Mouse (Mus musculus): Measurements from ENCODE around the gene Pkmyt1.

- no peak for TF ChIP-seq CTCF (IDR thresholded peaks at IDR 0.05; ENCODE audit: low read depth, low read length)
- TF ChIP-seq POLR2A (IDR thresholded peaks at IDR 0.05; ENCODE audit: borderline replicate concordance, low read depth, low read length): no peak
Observed at GRCm38 (mm10) chr17:23705525-23706104, 20.5 kb upstream of the Pkmyt1 start.
